Mouse (Mus musculus) C2C12 (cell line): Measurements from ENCODE around the gene Olfr1404. TPM values are rescaled to one million over a fixed set of nuclear protein-coding genes. Genes with fewer than 3 reads are reported as not detected.
"Not testable (repeated sequence)": the region's sequence is repeated elsewhere in the genome, so short reads cannot be mapped to it uniquely, and the experiment has no call there.

Experiments
- H3K27me3 ChIP-seq: one replicate; pipeline ENCODE4 v1.6.1; 2011; ENCODE audit not compliant: control insufficient read depth, insufficient read depth, insufficient read length
- H3K36me3 ChIP-seq: one replicate; pipeline ENCODE4 v1.6.1; 2011; ENCODE audit not compliant: control insufficient read depth, insufficient read depth
- H3K4me3 ChIP-seq: one replicate; pipeline ENCODE4 v1.5.1; 2011; ENCODE audit warnings: mild to moderate bottlenecking, control low read depth; ENCODE audit not compliant: poor library complexity, insufficient read depth, severe bottlenecking
- H3K79me2 ChIP-seq: one replicate; pipeline ENCODE4 v1.6.1; 2011; ENCODE audit not compliant: control insufficient read depth, insufficient read depth
- H3K79me3 ChIP-seq: one replicate; pipeline ENCODE4 v1.6.1; 2011; ENCODE audit warnings: low read depth, control low read depth
- H3ac ChIP-seq: one replicate; pipeline ENCODE3; 2011; ENCODE audit warnings: low read depth; ENCODE audit not compliant: control insufficient read depth, insufficient read length
- CEBPB ChIP-seq: IDR thresholded peaks from one replicate; pipeline ENCODE4 v1.6.1; 2011; ENCODE audit warnings: low read depth, mild to moderate bottlenecking, control low read depth, moderate library complexity
- CTCF ChIP-seq: IDR thresholded peaks from one replicate; pipeline ENCODE4 v1.5.1; 2011; ENCODE audit not compliant: control insufficient read depth, insufficient read depth, insufficient read length
- FOSL1 ChIP-seq: IDR thresholded peaks from one replicate; pipeline ENCODE4 v1.8.0; 2011; ENCODE audit warnings: mild to moderate bottlenecking, low read length; ENCODE audit not compliant: poor library complexity, insufficient read depth, severe bottlenecking
- MAX ChIP-seq: IDR thresholded peaks from one replicate; pipeline ENCODE4 v1.6.1; 2011; ENCODE audit warnings: mild to moderate bottlenecking, control low read depth
- MYOD1 ChIP-seq: IDR thresholded peaks from one replicate; pipeline ENCODE4 v1.6.1; 2011; ENCODE audit warnings: low read depth; ENCODE audit not compliant: control insufficient read depth, insufficient read length
- MYOG ChIP-seq: IDR thresholded peaks from one replicate; pipeline ENCODE4 v1.6.1; 2011; ENCODE audit not compliant: control insufficient read depth, insufficient read length; ENCODE audit errors: extremely low read depth
- USF1 ChIP-seq: IDR thresholded peaks from one replicate; pipeline ENCODE4 v1.6.1; 2011; ENCODE audit warnings: low read depth, mild to moderate bottlenecking, control low read depth, moderate library complexity
- polyA plus RNA-seq: library from polyadenylated mRNA; unstranded; fragments of >200 nt; fragmentation: generic; extraction: Trizol; gene quantifications from one replicate; pipeline ENCODE4 v1.2.1, GENCODE M21; 2012; ENCODE audit warnings: missing spikeins

The Olfr1404 gene
- polyA plus RNA-seq, 1 experiment = not detected

GRCm38 (mm10) chr1:173197508-173197907 lies 14.7 kb upstream of the Olfr1404 start, which contains the start of gene Olfr218:
Olfr218 (plus strand) TSS chr1:173197808.
- H3K4me3 ChIP-seq = no peak within 1 kb of the TSS
- no peak within 1 kb of the TSS for H3ac ChIP-seq
- TF ChIP-seq MAX (no peak), MYOG (no peak), CEBPB (no peak), MYOD1 (no peak), CTCF (no peak), FOSL1 (no peak), USF1 (no peak)
- H3K79me3 ChIP-seq = no peaks in the 10 kb centered on the region
- H3K36me3 ChIP-seq = no peaks in the 10 kb centered on the region
- no peaks in the 10 kb centered on the region for H3K79me2 ChIP-seq
- no peaks in the 10 kb centered on the region for H3K27me3 ChIP-seq

- no peaks in the 10 kb centered on the region for H3K79me3 ChIP-seq
- no peak overlapping the region for H3K4me3 ChIP-seq
- no peaks in the 10 kb centered on the region for H3K27me3 ChIP-seq
- no peaks in the 10 kb centered on the region for H3K36me3 ChIP-seq
- H3ac ChIP-seq = no peak overlapping the region
- TF ChIP-seq MYOD1 (no peak), MYOG (no peak), MAX (no peak), FOSL1 (no peak), CTCF (no peak), CEBPB (no peak), USF1 (no peak)
- no peaks in the 10 kb centered on the region for H3K79me2 ChIP-seq
Measured at GRCm38 (mm10) chr1:173216481-173216880, 4.3 kb downstream of the Olfr1404 start.

GRCm38 (mm10) chr1:173227081-173227480 lies 14.9 kb downstream of the Olfr1404 start, which contains the start of gene Fcer1a:
Fcer1a (minus strand) TSS chr1:173227214.
- H3K36me3 ChIP-seq = no peaks in the 10 kb centered on the region

GRCm38 (mm10) chr1:173237004-173237403 lies 24.8 kb downstream of the Olfr1404 start:
- H3K27me3 ChIP-seq, H3K79me2 ChIP-seq, H3K4me3 ChIP-seq, H3K79me3 ChIP-seq, H3K36me3 ChIP-seq, H3ac ChIP-seq: not testable (repeated sequence)

More at GRCm38 (mm10) chr1:173227081-173227480, 14.9 kb downstream of the Olfr1404 start, which contains the start of gene Fcer1a:
- Histone ChIP-seq H3ac (no peak within 1 kb of the TSS), H3K4me3 (no peak within 1 kb of the TSS), H3K79me2 (no peaks in the 10 kb centered on the region), H3K27me3 (no peaks in the 10 kb centered on the region), H3K79me3 (no peaks in the 10 kb centered on the region)
- TF ChIP-seq MAX (no peak), USF1 (no peak), CEBPB (no peak), CTCF (no peak), FOSL1 (no peak), MYOG (no peak), MYOD1 (no peak)

GRCm38 (mm10) chr1:173249888-173250287 lies 37.7 kb downstream of the Olfr1404 start:
- H3ac ChIP-seq = no peak overlapping the region
- H3K27me3 ChIP-seq = no peaks in the 10 kb centered on the region
- no peaks in the 10 kb centered on the region for H3K79me3 ChIP-seq
- H3K36me3 ChIP-seq = no peaks in the 10 kb centered on the region
- no peak overlapping the region for H3K4me3 ChIP-seq
- TF ChIP-seq CTCF = no peak
- TF ChIP-seq USF1 = no peak
- TF ChIP-seq MAX = no peak
- no peak for TF ChIP-seq MYOG
- TF ChIP-seq CEBPB = no peak
- no peak for TF ChIP-seq MYOD1
- TF ChIP-seq FOSL1 = no peak
- no peaks in the 10 kb centered on the region for H3K79me2 ChIP-seq

GRCm38 (mm10) chr1:173265701-173266100 lies 53.5 kb downstream of the Olfr1404 start, which contains the start of gene Olfr418:
Olfr418 (plus strand) TSS chr1:173266001.
- no peaks in the 10 kb centered on the region for H3K79me2 ChIP-seq
- no peaks in the 10 kb centered on the region for H3K27me3 ChIP-seq
- H3K4me3 ChIP-seq = no peak within 1 kb of the TSS
- H3K79me3 ChIP-seq = no peaks in the 10 kb centered on the region
- no peaks in the 10 kb centered on the region for H3K36me3 ChIP-seq
- TF ChIP-seq FOSL1 = no peak
- TF ChIP-seq MAX = no peak
- TF ChIP-seq USF1 = no peak
- TF ChIP-seq MYOG = no peak
- no peak within 1 kb of the TSS for H3ac ChIP-seq

Other genes starting within 250 kb of the Olfr1404 start
- not detected for gene Olfr1408, start 75.0 kb upstream of the Olfr1404 start, polyA plus RNA-seq
- gene Olfr1406, start 21.8 kb upstream of the Olfr1404 start, polyA plus RNA-seq = not detected
- not detected for gene Olfr218, start 14.6 kb upstream of the Olfr1404 start, polyA plus RNA-seq
- gene Fcer1a, start 14.8 kb downstream of the Olfr1404 start, polyA plus RNA-seq = not detected
- not detected for gene Olfr418, start 53.6 kb downstream of the Olfr1404 start, polyA plus RNA-seq
- not detected for gene Mptx2, start 65.4 kb downstream of the Olfr1404 start, polyA plus RNA-seq
- not detected for gene Ackr1, start 121.4 kb downstream of the Olfr1404 start, polyA plus RNA-seq
- 5.9 TPM for gene Aim2, start 138.5 kb downstream of the Olfr1404 start, polyA plus RNA-seq
- 0.09 TPM for gene Cadm3, start 155.3 kb downstream of the Olfr1404 start, polyA plus RNA-seq